Mouse (Mus musculus) hindbrain, embryonic 15.5 days (tissue): ENCODE results near the gene Isg20l2. TPM values are rescaled to one million over a fixed set of nuclear protein-coding genes. Genes with fewer than 3 reads are reported as not detected.

Experiments
- ATAC-seq: fragments of 200-750 bp; cut with Nextera tagmentation; 2 replicates; pipeline ENCODE4 v1.8.0; 2017; ENCODE audit warnings: low read depth, moderate number of reproducible peaks, moderate TSS enrichment; ENCODE audit not compliant: low FRiP score
- H3K27ac ChIP-seq: fragments of 300-500 bp; sonication (generic); replicated peaks from 2 replicates; pipeline ENCODE4 v1.5.1; 2015; ENCODE audit warnings: mild to moderate bottlenecking, inconsistent platforms
- H3K27me3 ChIP-seq: fragments of 300-500 bp; sonication (generic); 2 replicates; pipeline ENCODE4 v1.6.1; 2015; ENCODE audit warnings: control low read depth, inconsistent platforms
- H3K36me3 ChIP-seq: fragments of 300-500 bp; sonication (generic); 2 replicates; pipeline ENCODE4 v1.6.1; 2015; ENCODE audit warnings: control low read depth, inconsistent platforms
- H3K4me1 ChIP-seq: fragments of 300-500 bp; sonication (generic); replicated peaks from 2 replicates; pipeline ENCODE4 v1.6.1; 2015; ENCODE audit warnings: control low read depth, inconsistent platforms
- H3K4me2 ChIP-seq: fragments of 300-500 bp; sonication (generic); 2 replicates; pipeline ENCODE4 v1.6.1; 2015; ENCODE audit warnings: moderate library complexity, mild to moderate bottlenecking, inconsistent platforms
- H3K4me3 ChIP-seq: fragments of 300-500 bp; sonication (generic); 2 replicates; pipeline ENCODE4 v1.5.1; 2015; ENCODE audit warnings: mild to moderate bottlenecking, inconsistent platforms
- H3K9ac ChIP-seq: fragments of 300-500 bp; sonication (generic); 2 replicates; pipeline ENCODE4 v1.6.1; 2015; ENCODE audit warnings: inconsistent platforms
- H3K9me3 ChIP-seq: fragments of 300-500 bp; sonication (generic); 2 replicates; pipeline ENCODE4 v1.6.1; 2016; ENCODE audit warnings: control low read depth, inconsistent platforms
- WGBS: fragments of 180-500 bp; shearing (Covaris S2); methylation state at CpG from one replicate; pipeline ENCODE4 v1.1.7; 2015; 5-methylcytosine and 5-hydroxymethylcytosine counted together
- polyA plus RNA-seq: library from polyadenylated mRNA; unstranded; fragments of >200 nt; fragmentation: Nextera tagmentation; extraction: Ambion mirVana; gene quantifications from 2 replicates; pipeline ENCODE4 v1.2.1, GENCODE M21; 2015

Isg20l2 gene
- polyA plus RNA-seq, 1 experiment from 2014 or later = 30.7 TPM

GRCm38 (mm10) chr3:87970939-87971488 is 40.9 kb downstream of the Isg20l2 start, which contains the start of gene Nes:
Nes (plus strand) TSS chr3:87971078.
- Histone ChIP-seq H3K4me2 (peak within 1 kb of the TSS; percentile 88), H3K4me3 (peak within 1 kb of the TSS; percentile 57), H3K36me3 (no peaks in the 10 kb centered on the region), H3K27me3 (no peaks in the 10 kb centered on the region), H3K4me1 (peaks cover 48% of the 10 kb centered on the region), H3K9me3 (no peaks in the 10 kb centered on the region), H3K27ac (peak within 1 kb of the TSS; percentile 67), H3K9ac (peak within 1 kb of the TSS; percentile 59)
- ATAC-seq = peak; percentile 67
- WGBS = 0% methylated on average over 44 of the region's 44 CpGs

- peak; percentile 1; the same call in 1 of the 2 replicates for ATAC-seq
Measured at GRCm38 (mm10) chr3:87971489-87972202, 41.5 kb downstream of the Isg20l2 start.

GRCm38 (mm10) chr3:87972203-87972664 is 42.1 kb downstream of the Isg20l2 start:
- H3K27me3 ChIP-seq = no peaks in the 10 kb centered on the region
- no peaks in the 10 kb centered on the region for H3K9me3 ChIP-seq
- WGBS = 8% methylated on average over 8 of the region's 8 CpGs

More at GRCm38 (mm10) chr3:87971489-87972202, 41.5 kb downstream of the Isg20l2 start:
- Histone ChIP-seq H3K27me3 (no peaks in the 10 kb centered on the region), H3K9me3 (no peaks in the 10 kb centered on the region), H3K4me3 (peak overlapping the region; percentile 57), H3K4me2 (peak overlapping the region; percentile 88), H3K27ac (peak overlapping the region; percentile 67), H3K4me1 (peaks cover 48% of the 10 kb centered on the region), H3K36me3 (no peaks in the 10 kb centered on the region), H3K9ac (peak overlapping the region; percentile 59)
- WGBS = under 1% methylated on average over 55 of the region's 60 CpGs

GRCm38 (mm10) chr3:87972776-87973175 is 42.7 kb downstream of the Isg20l2 start:
- ATAC-seq = no peak
- Histone ChIP-seq H3K4me2 (peak overlapping the region; percentile 88), H3K9me3 (no peaks in the 10 kb centered on the region), H3K4me1 (peaks cover 48% of the 10 kb centered on the region), H3K27ac (peak overlapping the region; percentile 67), H3K9ac (peak overlapping the region; percentile 59), H3K27me3 (no peaks in the 10 kb centered on the region), H3K4me3 (peak overlapping the region; percentile 57), H3K36me3 (no peaks in the 10 kb centered on the region)
- WGBS = 13% methylated on average over 5 of the region's 5 CpGs

More at GRCm38 (mm10) chr3:87972203-87972664, 42.1 kb downstream of the Isg20l2 start:
- H3K36me3 ChIP-seq = no peaks in the 10 kb centered on the region
- ATAC-seq = peak; percentile 37
- H3K9ac ChIP-seq = peak overlapping the region; percentile 59
- peak overlapping the region; percentile 67 for H3K27ac ChIP-seq
- peak overlapping the region; percentile 88 for H3K4me2 ChIP-seq
- peaks cover 48% of the 10 kb centered on the region for H3K4me1 ChIP-seq
- H3K4me3 ChIP-seq = peak overlapping the region; percentile 57

- Histone ChIP-seq H3K27me3 (no peaks in the 10 kb centered on the region), H3K4me2 (peak overlapping the region; percentile 88), H3K9me3 (no peaks in the 10 kb centered on the region), H3K27ac (peak overlapping the region; percentile 75), H3K4me3 (peak overlapping the region; percentile 57), H3K4me1 (peaks cover 48% of the 10 kb centered on the region), H3K36me3 (no peaks in the 10 kb centered on the region), H3K9ac (no peak overlapping the region)
- ATAC-seq = no peak
- 17% methylated on average over 14 of the region's 14 CpGs for WGBS
Measured at GRCm38 (mm10) chr3:87973593-87974380, 43.7 kb downstream of the Isg20l2 start.

- no peaks in the 10 kb centered on the region for H3K27me3 ChIP-seq
- H3K4me2 ChIP-seq = peak overlapping the region; percentile 88
- H3K9ac ChIP-seq = no peak overlapping the region
- peak overlapping the region; percentile 75 for H3K27ac ChIP-seq
- ATAC-seq = peak; percentile 66
- 0 out of 2 replicates have a peak overlapping the region, but pooled peaks have one; percentile 57 for H3K4me3 ChIP-seq
- 11% methylated on average over 12 of the region's 12 CpGs for WGBS
- no peaks in the 10 kb centered on the region for H3K36me3 ChIP-seq
- H3K9me3 ChIP-seq = no peaks in the 10 kb centered on the region
- peaks cover 48% of the 10 kb centered on the region for H3K4me1 ChIP-seq
Measured at GRCm38 (mm10) chr3:87974381-87974987, 44.4 kb downstream of the Isg20l2 start.

GRCm38 (mm10) chr3:87979493-87979892 is 49.4 kb downstream of the Isg20l2 start:
- Histone ChIP-seq H3K9ac (no peak overlapping the region), H3K4me1 (peaks cover 45% of the 10 kb centered on the region), H3K4me3 (no peak overlapping the region), H3K36me3 (no peaks in the 10 kb centered on the region), H3K4me2 (no peak overlapping the region), H3K27me3 (no peaks in the 10 kb centered on the region), H3K27ac (no peak overlapping the region), H3K9me3 (no peaks in the 10 kb centered on the region)
- no peak for ATAC-seq
- 84% methylated on average over 5 of the region's 5 CpGs for WGBS

- 69% methylated on average over 3 of the region's 3 CpGs for WGBS
Measured at GRCm38 (mm10) chr3:87980085-87980484, 50.0 kb downstream of the Isg20l2 start.

GRCm38 (mm10) chr3:87980728-87981127 is 50.6 kb downstream of the Isg20l2 start:
- ATAC-seq = no peak
- Histone ChIP-seq H3K4me1 (peaks cover 49% of the 10 kb centered on the region), H3K27ac (no peak overlapping the region)

More at GRCm38 (mm10) chr3:87980085-87980484, 50.0 kb downstream of the Isg20l2 start:
- Histone ChIP-seq H3K36me3 (no peaks in the 10 kb centered on the region), H3K27me3 (no peaks in the 10 kb centered on the region), H3K4me1 (peaks cover 43% of the 10 kb centered on the region), H3K9me3 (no peaks in the 10 kb centered on the region), H3K4me2 (no peak overlapping the region), H3K27ac (no peak overlapping the region; the same call in 1 of the 2 replicates), H3K9ac (no peak overlapping the region), H3K4me3 (no peak overlapping the region)
- no peak for ATAC-seq

GRCm38 (mm10) chr3:87981214-87981760 is 51.2 kb downstream of the Isg20l2 start:
- H3K27me3 ChIP-seq = no peaks in the 10 kb centered on the region
- no peak overlapping the region for H3K4me2 ChIP-seq
- ATAC-seq = no peak
- no peaks in the 10 kb centered on the region for H3K36me3 ChIP-seq
- no peak overlapping the region for H3K4me3 ChIP-seq
- no peaks in the 10 kb centered on the region for H3K9me3 ChIP-seq
- H3K4me1 ChIP-seq = peaks cover 55% of the 10 kb centered on the region
- no peak overlapping the region for H3K27ac ChIP-seq
- WGBS = 83% methylated on average over 6 of the region's 6 CpGs
- H3K9ac ChIP-seq = no peak overlapping the region

More at GRCm38 (mm10) chr3:87980728-87981127, 50.6 kb downstream of the Isg20l2 start:
- Histone ChIP-seq H3K9ac (no peak overlapping the region), H3K4me3 (no peak overlapping the region), H3K36me3 (no peaks in the 10 kb centered on the region), H3K27me3 (no peaks in the 10 kb centered on the region), H3K9me3 (no peaks in the 10 kb centered on the region), H3K4me2 (no peak overlapping the region)
- 70% methylated on average over 5 of the region's 5 CpGs for WGBS
